Mouse (Mus musculus) heart, embryonic 12.5 days (tissue): Measurements from ENCODE around the gene Ccdc40. TPM values are rescaled to one million over a fixed set of nuclear protein-coding genes. Genes with fewer than 3 reads are reported as not detected.

Experiments
- ATAC-seq: fragments of 200-750 bp; cut with Nextera tagmentation; 2 replicates; pipeline ENCODE4 v1.8.0; 2017; ENCODE audit warnings: moderate TSS enrichment, moderate library complexity; ENCODE audit not compliant: insufficient number of reproducible peaks, low FRiP score
- H3K27ac ChIP-seq: fragments of 300-500 bp; sonication (generic); 2 replicates; pipeline ENCODE4 v1.5.1; 2016; ENCODE audit warnings: mild to moderate bottlenecking, moderate library complexity; ENCODE audit not compliant: poor library complexity, severe bottlenecking
- H3K27me3 ChIP-seq: fragments of 300-500 bp; sonication (generic); replicated peaks from 2 replicates; pipeline ENCODE4 v1.6.1; 2016; ENCODE audit warnings: mild to moderate bottlenecking, moderate library complexity
- H3K36me3 ChIP-seq: fragments of 300-500 bp; sonication (generic); 2 replicates; pipeline ENCODE4 v1.6.1; 2016; ENCODE audit warnings: mild to moderate bottlenecking, moderate library complexity
- H3K4me1 ChIP-seq: fragments of 300-500 bp; sonication (generic); replicated peaks from 2 replicates; pipeline ENCODE4 v1.6.1; 2016; ENCODE audit warnings: mild to moderate bottlenecking
- H3K4me2 ChIP-seq: fragments of 300-500 bp; sonication (generic); 2 replicates; pipeline ENCODE4 v1.6.1; 2016; ENCODE audit warnings: mild to moderate bottlenecking, moderate library complexity
- H3K4me3 ChIP-seq: fragments of 300-500 bp; sonication (generic); 2 replicates; pipeline ENCODE4 v1.5.1; 2016; ENCODE audit warnings: mild to moderate bottlenecking
- H3K9ac ChIP-seq: fragments of 300-500 bp; sonication (generic); 2 replicates; pipeline ENCODE4 v1.6.1; 2016; ENCODE audit warnings: mild to moderate bottlenecking, moderate library complexity
- H3K9me3 ChIP-seq: fragments of 300-500 bp; sonication (generic); replicated peaks from 2 replicates; pipeline ENCODE4 v1.6.1; 2016; ENCODE audit warnings: mild to moderate bottlenecking, moderate library complexity
- WGBS: fragments of 180-500 bp; shearing (Covaris S2); methylation state at CpG from one replicate; pipeline ENCODE4 v1.1.7; 2016; 5-methylcytosine and 5-hydroxymethylcytosine counted together
- polyA plus RNA-seq: library from polyadenylated mRNA; unstranded; fragments of >200 nt; fragmentation: Nextera tagmentation; extraction: Ambion mirVana; gene quantifications from 2 replicates; pipeline ENCODE4 v1.2.1, GENCODE M21; 2016

The Ccdc40 gene
- polyA plus RNA-seq, 1 experiment from 2014 or later, result 3.1 TPM

- WGBS, result 79% methylated on average over 9 of the region's 9 CpGs
- H3K27ac ChIP-seq, result no peak overlapping the region
- H3K27me3 ChIP-seq, result 0 out of 2 replicates have a peak, but pooled peaks cover 6% of the 10 kb centered on the region
- H3K4me1 ChIP-seq, result peaks cover 25% of the 10 kb centered on the region
- H3K4me3 ChIP-seq, result no peak overlapping the region
- no peak overlapping the region for H3K4me2 ChIP-seq
- H3K9ac ChIP-seq, result no peak overlapping the region
- H3K36me3 ChIP-seq, result no peaks in the 10 kb centered on the region
- H3K9me3 ChIP-seq, result no peaks in the 10 kb centered on the region
- no peak for ATAC-seq
Measured at GRCm38 (mm10) chr11:119191606-119192081, 36.7 kb upstream of the Ccdc40 start.

GRCm38 (mm10) chr11:119192176-119192575 lies 36.2 kb upstream of the Ccdc40 start:
- no peak for ATAC-seq
- H3K4me1 ChIP-seq, result peaks cover 20% of the 10 kb centered on the region
- 85% methylated on average over 5 of the region's 5 CpGs for WGBS

GRCm38 (mm10) chr11:119192605-119193004 lies 35.8 kb upstream of the Ccdc40 start:
- WGBS, result 79% methylated on average over 9 of the region's 9 CpGs
- no peak overlapping the region for H3K4me2 ChIP-seq
- no peak overlapping the region for H3K9ac ChIP-seq
- ATAC-seq, result no peak
- no peak overlapping the region for H3K27ac ChIP-seq
- H3K4me1 ChIP-seq, result peaks cover 16% of the 10 kb centered on the region
- no peak overlapping the region for H3K4me3 ChIP-seq
- peaks cover 3% of the 10 kb centered on the region; the same call in 1 of the 2 replicates for H3K36me3 ChIP-seq
- no peaks in the 10 kb centered on the region for H3K9me3 ChIP-seq
- 0 out of 2 replicates have a peak, but pooled peaks cover 6% of the 10 kb centered on the region for H3K27me3 ChIP-seq

More at GRCm38 (mm10) chr11:119192176-119192575, 36.2 kb upstream of the Ccdc40 start:
- Histone ChIP-seq H3K36me3 (peaks cover 1% of the 10 kb centered on the region; the same call in 1 of the 2 replicates), H3K27ac (no peak overlapping the region), H3K9me3 (no peaks in the 10 kb centered on the region), H3K27me3 (0 out of 2 replicates have a peak, but pooled peaks cover 6% of the 10 kb centered on the region), H3K9ac (no peak overlapping the region), H3K4me2 (no peak overlapping the region), H3K4me3 (no peak overlapping the region)

DNA sequence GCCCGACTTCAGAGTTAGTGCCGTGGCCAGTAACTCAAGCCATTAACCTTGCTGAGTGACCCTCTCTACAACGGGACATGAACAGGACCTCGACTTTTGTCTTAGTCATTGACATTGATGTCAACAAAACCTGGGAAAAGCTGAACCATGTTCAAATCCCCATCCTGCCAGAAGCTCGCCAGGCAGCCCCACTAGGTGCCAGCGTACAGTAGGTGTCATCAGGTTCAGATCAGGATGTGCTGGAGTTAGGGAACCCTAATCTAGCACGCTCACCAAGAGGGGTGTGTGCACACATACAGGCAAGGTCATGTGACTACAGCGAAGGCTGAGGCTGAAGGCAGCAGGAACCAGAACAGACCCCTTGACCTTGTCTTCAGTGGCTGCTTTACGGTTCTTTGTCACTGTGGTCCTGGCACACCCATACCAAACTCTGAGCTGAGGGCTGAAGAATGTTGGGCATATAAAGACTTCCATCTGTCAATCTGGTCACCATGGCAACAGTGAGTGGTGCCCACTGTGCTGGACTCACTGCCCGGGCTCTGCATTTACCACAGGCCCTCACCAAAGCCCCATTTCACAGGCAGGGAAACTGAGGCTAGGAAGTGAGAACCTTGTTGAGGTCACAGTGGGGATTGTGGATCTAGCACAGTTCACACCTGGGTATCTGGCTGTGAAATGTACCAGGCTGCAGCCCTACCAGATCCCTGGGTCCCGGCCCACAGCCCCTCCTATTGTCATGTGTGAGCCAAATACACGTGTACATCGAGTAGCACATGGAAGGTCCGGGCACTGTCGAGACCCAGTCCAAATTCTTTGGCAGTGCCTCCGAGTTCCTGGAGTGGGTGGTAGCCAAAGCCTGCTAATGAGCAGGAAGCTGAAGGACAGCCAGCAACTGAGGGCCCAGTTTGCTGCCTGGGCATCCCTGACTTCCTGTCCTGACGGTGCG lies 30.5 kb upstream of the Ccdc40 start:
- no peak overlapping the region for H3K4me3 ChIP-seq
- H3K9me3 ChIP-seq, result no peaks in the 10 kb centered on the region
- H3K27ac ChIP-seq, result no peak overlapping the region
- no peaks in the 10 kb centered on the region; the same call in 1 of the 2 replicates for H3K4me1 ChIP-seq
- 87% methylated on average over 18 of the region's 18 CpGs for WGBS
- no peaks in the 10 kb centered on the region for H3K27me3 ChIP-seq
- ATAC-seq, result no peak
- peaks cover 3% of the 10 kb centered on the region; the same call in 1 of the 2 replicates for H3K36me3 ChIP-seq
- no peak overlapping the region for H3K9ac ChIP-seq
- no peak overlapping the region for H3K4me2 ChIP-seq

GRCm38 (mm10) chr11:119198564-119199232 lies 29.7 kb upstream of the Ccdc40 start:
- no peak for ATAC-seq
- H3K27me3 ChIP-seq, result no peaks in the 10 kb centered on the region
- H3K4me2 ChIP-seq, result no peak overlapping the region
- H3K9me3 ChIP-seq, result no peaks in the 10 kb centered on the region
- whole genome bisulfite sequencing, result 49% methylated on average over 26 of the region's 26 CpGs
- no peak overlapping the region for H3K4me3 ChIP-seq
- H3K36me3 ChIP-seq, result peaks cover 3% of the 10 kb centered on the region; the same call in 1 of the 2 replicates
- H3K9ac ChIP-seq, result no peak overlapping the region
- H3K4me1 ChIP-seq, result no peaks in the 10 kb centered on the region; the same call in 1 of the 2 replicates
- H3K27ac ChIP-seq, result no peak overlapping the region

GRCm38 (mm10) chr11:119199233-119199601 lies 29.2 kb upstream of the Ccdc40 start:
- 85% methylated on average over 4 of the region's 4 CpGs for WGBS
- Histone ChIP-seq H3K4me1 (no peaks in the 10 kb centered on the region; the same call in 1 of the 2 replicates), H3K9me3 (no peaks in the 10 kb centered on the region), H3K4me3 (no peak overlapping the region), H3K4me2 (no peak overlapping the region), H3K36me3 (peaks cover 3% of the 10 kb centered on the region; the same call in 1 of the 2 replicates), H3K27ac (no peak overlapping the region), H3K27me3 (no peaks in the 10 kb centered on the region), H3K9ac (no peak overlapping the region; the same call in 1 of the 2 replicates)
- ATAC-seq, result no peak

- Histone ChIP-seq H3K9me3 (no peaks in the 10 kb centered on the region), H3K9ac (no peak overlapping the region), H3K4me1 (no peaks in the 10 kb centered on the region; the same call in 1 of the 2 replicates), H3K27me3 (no peaks in the 10 kb centered on the region), H3K4me3 (no peak overlapping the region), H3K4me2 (no peak overlapping the region), H3K36me3 (peaks cover 21% of the 10 kb centered on the region), H3K27ac (no peak overlapping the region)
- ATAC-seq, result no peak
- 46% methylated on average over 5 of the region's 5 CpGs for WGBS
Measured at GRCm38 (mm10) chr11:119203423-119203822, 24.9 kb upstream of the Ccdc40 start.

DNA sequence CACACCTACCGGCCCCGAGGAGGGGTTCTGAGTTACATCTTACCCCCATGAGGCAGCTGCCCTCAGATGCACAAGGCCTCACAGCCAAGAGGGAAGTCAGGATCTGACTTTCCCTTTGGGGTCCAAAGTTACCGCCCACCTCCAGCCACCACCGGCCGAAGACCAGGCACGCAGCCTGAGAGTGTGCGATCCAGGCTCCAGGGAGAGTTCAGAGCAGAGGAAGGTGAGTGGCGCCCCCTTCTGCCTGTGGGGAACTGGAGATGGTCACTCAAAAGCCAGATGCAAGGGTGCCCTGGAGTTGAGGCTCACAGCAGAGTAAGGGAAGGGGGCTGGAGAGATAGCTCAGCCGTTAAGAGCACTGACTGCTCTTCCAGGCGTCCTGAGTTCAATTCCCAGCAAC lies 22.6 kb upstream of the Ccdc40 start:
- Histone ChIP-seq H3K4me1 (peaks cover 14% of the 10 kb centered on the region), H3K27me3 (no peaks in the 10 kb centered on the region), H3K27ac (no peak overlapping the region), H3K4me3 (no peak overlapping the region), H3K36me3 (peaks cover 29% of the 10 kb centered on the region), H3K9ac (no peak overlapping the region), H3K4me2 (no peak overlapping the region), H3K9me3 (no peaks in the 10 kb centered on the region)
- 77% methylated on average over 10 of the region's 10 CpGs for WGBS
- ATAC-seq, result no peak

DNA sequence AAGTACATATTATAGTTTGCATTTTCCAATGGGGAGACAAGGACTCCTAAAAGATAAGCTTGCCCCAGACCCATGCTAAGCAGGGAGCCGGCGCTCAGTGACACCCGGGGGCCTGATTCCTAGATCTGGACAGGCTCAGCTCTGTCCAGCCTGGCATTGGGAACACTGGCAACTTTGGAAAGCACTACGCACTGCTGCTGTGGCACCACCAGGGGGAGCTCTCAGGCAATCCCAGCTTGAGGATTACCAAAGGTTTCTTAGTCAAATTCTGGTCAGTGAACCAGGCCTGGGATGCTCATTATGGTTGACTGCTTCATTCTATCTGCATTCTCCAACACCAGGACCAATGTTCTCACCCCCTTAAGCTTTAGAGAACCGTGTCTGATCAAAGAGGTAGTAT lies 21.8 kb upstream of the Ccdc40 start:
- Histone ChIP-seq H3K9me3 (no peaks in the 10 kb centered on the region), H3K36me3 (peaks cover 29% of the 10 kb centered on the region), H3K27ac (no peak overlapping the region), H3K4me1 (peaks cover 14% of the 10 kb centered on the region), H3K4me3 (no peak overlapping the region), H3K9ac (no peak overlapping the region), H3K27me3 (no peaks in the 10 kb centered on the region), H3K4me2 (no peak overlapping the region)
- WGBS, result 23% methylated on average over 5 of the region's 5 CpGs
- ATAC-seq, result no peak

GRCm38 (mm10) chr11:119207986-119208385 lies 20.4 kb upstream of the Ccdc40 start:
- Histone ChIP-seq H3K9me3 (no peaks in the 10 kb centered on the region), H3K4me1 (peaks cover 16% of the 10 kb centered on the region), H3K36me3 (peaks cover 29% of the 10 kb centered on the region), H3K4me2 (no peak overlapping the region), H3K27me3 (no peaks in the 10 kb centered on the region), H3K27ac (no peak overlapping the region), H3K9ac (no peak overlapping the region), H3K4me3 (no peak overlapping the region)
- 71% methylated on average over 6 of the region's 6 CpGs for WGBS
- ATAC-seq, result no peak

- H3K27ac ChIP-seq, result no peak overlapping the region
- no peak overlapping the region for H3K4me3 ChIP-seq
- no peak for ATAC-seq
Measured at GRCm38 (mm10) chr11:119208870-119209370, 19.5 kb upstream of the Ccdc40 start.

More at GRCm38 (mm10) chr11:119208870-119209370, 19.5 kb upstream of the Ccdc40 start:
- WGBS, result 90% methylated on average over 20 of the region's 20 CpGs
- Histone ChIP-seq H3K27me3 (no peaks in the 10 kb centered on the region), H3K4me2 (no peak overlapping the region), H3K4me1 (peaks cover 21% of the 10 kb centered on the region), H3K9ac (no peak overlapping the region), H3K36me3 (peaks cover 29% of the 10 kb centered on the region), H3K9me3 (no peaks in the 10 kb centered on the region)
